Mouse (Mus musculus) MEL (cell line): ENCODE results near the gene Myh1. TPM values are rescaled to one million over a fixed set of nuclear protein-coding genes. Genes with fewer than 3 reads are reported as not detected.

ENCODE experiments used
- DNase-seq: peaks from one replicate; pipeline ENCODE4 v3.0.0; 2011; ENCODE audit warnings: low read depth, low spot score
- H3K27ac ChIP-seq: 2 replicates; pipeline ENCODE4 v1.5.1; 2012; ENCODE audit warnings: low read depth, mild to moderate bottlenecking, control low read depth, low read length, moderate library complexity; ENCODE audit not compliant: control insufficient read depth
- H3K27me3 ChIP-seq, 2 experiments: fragments of 150-350 bp in 1 of 2; sonication (generic) in 1 of 2; 2 replicates each; pipeline ENCODE4 v1.6.1; 2012; ENCODE audit warnings: low read length in 2 of 2, mild to moderate bottlenecking in 2 of 2, improper control_type of control experiment in 1 of 2, moderate library complexity in 1 of 2; ENCODE audit not compliant: insufficient read depth in 2 of 2, control insufficient read depth in 1 of 2
- H3K36me3 ChIP-seq, 2 experiments: 2 replicates each; pipeline ENCODE4 v1.6.1; 2012 to 2014; ENCODE audit warnings: low read length in 2 of 2, improper control_type of control experiment in 1 of 2, inconsistent platforms in 1 of 2, mild to moderate bottlenecking in 1 of 2; ENCODE audit not compliant: insufficient read depth in 2 of 2, control insufficient read depth in 1 of 2
- H3K4me1 ChIP-seq, 2 experiments: fragments of 150-350 bp in 1 of 2; sonication (generic) in 1 of 2; 2 replicates each; pipeline ENCODE4 v1.6.1; 2012; ENCODE audit warnings: low read length in 2 of 2, improper control_type of control experiment in 1 of 2, mild to moderate bottlenecking in 1 of 2; ENCODE audit not compliant: insufficient read depth in 2 of 2, control insufficient read depth in 1 of 2
- H3K4me3 ChIP-seq, 2 experiments: fragments of 150-350 bp in 1 of 2; sonication (generic) in 1 of 2; 2 replicates each; pipeline ENCODE4 v1.5.1; 2012; ENCODE audit warnings: low read depth in 2 of 2, low read length in 2 of 2, mild to moderate bottlenecking in 2 of 2, moderate library complexity in 2 of 2, control low read depth in 1 of 2, improper control_type of control experiment in 1 of 2; ENCODE audit not compliant: control insufficient read depth in 1 of 2, insufficient read depth in 1 of 2
- H3K79me2 ChIP-seq: 2 replicates; pipeline ENCODE4 v1.6.1; 2012; ENCODE audit warnings: mild to moderate bottlenecking, low read length, moderate library complexity; ENCODE audit not compliant: control insufficient read depth, poor library complexity, insufficient read depth
- H3K9ac ChIP-seq: 2 replicates; pipeline ENCODE4 v1.6.1; 2012; ENCODE audit warnings: low read depth, mild to moderate bottlenecking, control low read depth, low read length, moderate library complexity; ENCODE audit not compliant: control insufficient read depth, poor library complexity, severe bottlenecking
- H3K9me3 ChIP-seq: fragments of 150-350 bp; sonication (generic); replicated peaks from 2 replicates; pipeline ENCODE4 v1.6.1; 2012; ENCODE audit warnings: mild to moderate bottlenecking, low read length, improper control_type of control experiment, moderate library complexity; ENCODE audit not compliant: insufficient read depth
- CTCF ChIP-seq, 3 experiments: IDR thresholded peaks in 2 of 3; conservative IDR thresholded peaks in 1 of 3; 2 replicates each; pipeline ENCODE4 v1.5.1; 2011 to 2012; ENCODE audit warnings: low read length in 3 of 3, low read depth in 2 of 3, mild to moderate bottlenecking in 2 of 3, improper control_type of control experiment in 1 of 3, inconsistent platforms in 1 of 3, mixed read lengths in 1 of 3, moderate library complexity in 1 of 3; ENCODE audit not compliant: control insufficient read depth in 1 of 3, insufficient read depth in 1 of 3, poor library complexity in 1 of 3, severe bottlenecking in 1 of 3
- E2F4 ChIP-seq: IDR thresholded peaks from 2 replicates; pipeline ENCODE4 v1.6.1; 2011; ENCODE audit warnings: low read depth, low read length, improper control_type of control experiment, borderline replicate concordance
- EP300 ChIP-seq, 2 experiments: IDR thresholded peaks; 2 replicates each; pipeline ENCODE4 v1.6.1; 2011; ENCODE audit warnings: improper control_type of control experiment in 2 of 2, low read length in 2 of 2, low read depth in 1 of 2, mild to moderate bottlenecking in 1 of 2
- MEF2A ChIP-seq: IDR thresholded peaks from 2 replicates; pipeline ENCODE4 v1.6.1; 2014; ENCODE audit warnings: low read depth, mild to moderate bottlenecking, inconsistent platforms, low read length, improper control_type of control experiment; ENCODE audit not compliant: poor library complexity, insufficient replicate concordance, severe bottlenecking; ENCODE audit errors: extremely low read depth
- MYC ChIP-seq: IDR thresholded peaks from 2 replicates; pipeline ENCODE4 v1.6.1; 2011; ENCODE audit warnings: low read depth, mild to moderate bottlenecking, low read length, improper control_type of control experiment, moderate library complexity
- NELFE ChIP-seq: IDR thresholded peaks from 2 replicates; pipeline ENCODE4 v1.6.1; 2011; ENCODE audit warnings: low read depth, low read length, improper control_type of control experiment
- NRF1 ChIP-seq: IDR thresholded peaks from 2 replicates; pipeline ENCODE4 v1.6.1; 2014; ENCODE audit warnings: low read depth, mild to moderate bottlenecking, inconsistent platforms, low read length, improper control_type of control experiment, moderate library complexity; ENCODE audit not compliant: poor library complexity, insufficient read depth, severe bottlenecking
- SIN3A ChIP-seq: IDR thresholded peaks from 2 replicates; pipeline ENCODE4 v1.6.1; 2012; ENCODE audit warnings: low read length, improper control_type of control experiment, inconsistent platforms
- TCF12 ChIP-seq: IDR thresholded peaks from 2 replicates; pipeline ENCODE4 v1.6.1; 2014; ENCODE audit warnings: low read depth, mild to moderate bottlenecking, inconsistent platforms, low read length, improper control_type of control experiment, moderate library complexity
- UBTF ChIP-seq: IDR thresholded peaks from 2 replicates; pipeline ENCODE4 v1.6.1; 2012; ENCODE audit warnings: low read depth, mild to moderate bottlenecking, inconsistent platforms, low read length, improper control_type of control experiment, moderate library complexity, borderline replicate concordance; ENCODE audit not compliant: insufficient read depth
- USF1 ChIP-seq: IDR thresholded peaks from 2 replicates; pipeline ENCODE4 v1.6.1; 2014; ENCODE audit warnings: low read depth, mild to moderate bottlenecking, inconsistent platforms, low read length, improper control_type of control experiment, moderate library complexity
- USF2 ChIP-seq, 2 experiments: IDR thresholded peaks; 2 replicates each; pipeline ENCODE4 v1.6.1; 2011 to 2012; ENCODE audit warnings: improper control_type of control experiment in 2 of 2, low read length in 2 of 2, borderline replicate concordance in 1 of 2, inconsistent platforms in 1 of 2, low read depth in 1 of 2, mild to moderate bottlenecking in 1 of 2; ENCODE audit not compliant: insufficient read depth in 1 of 2
- ZC3H11A ChIP-seq: IDR thresholded peaks from 2 replicates; pipeline ENCODE4 v1.6.1; 2012; ENCODE audit warnings: low read depth, mild to moderate bottlenecking, inconsistent platforms, low read length, improper control_type of control experiment
- ZMIZ1 ChIP-seq: IDR thresholded peaks from 2 replicates; pipeline ENCODE4 v1.6.1; 2012; ENCODE audit warnings: low read depth, mild to moderate bottlenecking, inconsistent platforms, low read length, improper control_type of control experiment, moderate library complexity
- polyA plus RNA-seq, 2 experiments: library from polyadenylated mRNA; stranded (reverse) in 1 of 2; unstranded in 1 of 2; fragments of >175 nt in 1 of 2; fragments of >200 nt in 1 of 2; gene quantifications; 2 replicates each; pipeline versions ENCODE4 v1.2.1 to v1.2.4; 2012; ENCODE audit warnings: low replicate concordance in 2 of 2, low read depth in 1 of 2; ENCODE audit not compliant: insufficient read length in 2 of 2, insufficient read depth in 1 of 2, missing spikeins in 1 of 2
- total RNA-seq: library from RNA; depleted of rRNA; stranded (reverse); fragments of 300-350 nt; gene quantifications from 2 replicates; pipeline ENCODE4 v1.2.3, GENCODE M21; 2012

Gene Myh1
- total and polyA plus RNA-seq, 3 experiments: not detected

DNA sequence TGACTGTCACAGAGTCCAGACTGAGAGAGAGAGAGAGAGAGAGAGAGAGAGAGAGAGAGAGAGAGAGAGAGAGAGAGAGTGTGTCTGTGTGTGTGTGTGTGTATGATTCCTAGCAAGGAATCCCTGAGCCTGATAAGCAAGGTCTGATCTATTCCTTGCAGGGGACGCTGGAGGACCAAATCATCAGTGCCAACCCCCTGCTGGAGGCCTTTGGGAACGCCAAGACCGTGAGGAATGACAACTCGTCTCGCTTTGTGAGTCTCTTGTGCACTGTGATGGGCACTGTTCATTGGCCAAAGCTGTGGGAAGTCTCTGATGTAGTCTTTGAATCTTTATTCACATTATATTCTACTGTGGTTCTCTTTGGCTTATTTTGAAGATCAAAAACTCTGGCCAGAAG, 23.5 kb upstream of the Myh1 start:
- TF ChIP-seq SIN3A: no peak
- TF ChIP-seq UBTF: no peak
- TF ChIP-seq USF1: no peak
- no peak for TF ChIP-seq EP300 (IDR thresholded peaks at IDR 0.05; ENCODE audit: low read depth in 1 of 2, low read length in 2 of 2)
- TF ChIP-seq E2F4: no peak
- H3K9me3 ChIP-seq: no peaks in the 10 kb centered on the region
- H3K4me3 ChIP-seq: no peak overlapping the region
- H3K27ac ChIP-seq: no peak overlapping the region
- H3K27me3 ChIP-seq: no peaks in the 10 kb centered on the region; a peak in 1 of 4 replicates
- DNase-seq: no peak
- no peaks in the 10 kb centered on the region for H3K36me3 ChIP-seq
- H3K79me2 ChIP-seq: no peaks in the 10 kb centered on the region
- H3K9ac ChIP-seq: no peak overlapping the region
- H3K4me1 ChIP-seq: no peaks in the 10 kb centered on the region

DNA sequence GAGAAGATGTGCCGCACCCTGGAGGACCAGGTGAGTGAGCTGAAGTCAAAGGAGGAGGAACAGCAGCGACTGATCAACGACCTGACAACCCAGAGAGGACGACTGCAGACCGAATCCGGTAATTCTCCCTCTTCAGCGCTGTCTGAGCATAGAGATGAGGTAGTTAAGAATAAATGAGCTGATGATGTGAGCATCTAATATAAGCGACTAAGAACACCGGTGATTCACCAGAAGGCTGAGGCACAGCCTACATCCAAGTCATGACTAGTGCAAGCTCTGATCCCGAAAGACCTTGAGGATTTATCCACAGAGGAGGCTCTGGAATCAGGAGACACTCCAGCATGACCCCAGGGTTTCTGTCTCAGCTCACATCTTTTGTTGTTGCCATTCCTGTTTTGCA, 9.5 kb upstream of the Myh1 start:
- DNase-seq: no peak
- H3K9me3 ChIP-seq: no peaks in the 10 kb centered on the region
- no peaks in the 10 kb centered on the region for H3K79me2 ChIP-seq
- no peak overlapping the region for H3K4me3 ChIP-seq
- TF ChIP-seq CTCF (IDR thresholded peaks at IDR 0.05 in 2 of 3, conservative IDR thresholded peaks at IDR 0.05 in 1 of 3; ENCODE audit: control insufficient read depth in 1 of 3, insufficient read depth in 1 of 3, low read depth in 2 of 3, low read length in 3 of 3, poor library complexity in 1 of 3, severe bottlenecking in 1 of 3) (no peak), ZMIZ1 (no peak), NRF1 (no peak), USF2 (IDR thresholded peaks at IDR 0.05; ENCODE audit: borderline replicate concordance in 1 of 2, insufficient read depth in 1 of 2, low read depth in 1 of 2, low read length in 2 of 2) (no peak), E2F4 (no peak), TCF12 (no peak), NELFE (no peak)
- no peaks in the 10 kb centered on the region for H3K36me3 ChIP-seq
- H3K27me3 ChIP-seq: no peaks in the 10 kb centered on the region; a peak in 1 of 4 replicates
- H3K27ac ChIP-seq: no peak overlapping the region
- no peak overlapping the region for H3K9ac ChIP-seq
- H3K4me1 ChIP-seq: no peaks in the 10 kb centered on the region

DNA sequence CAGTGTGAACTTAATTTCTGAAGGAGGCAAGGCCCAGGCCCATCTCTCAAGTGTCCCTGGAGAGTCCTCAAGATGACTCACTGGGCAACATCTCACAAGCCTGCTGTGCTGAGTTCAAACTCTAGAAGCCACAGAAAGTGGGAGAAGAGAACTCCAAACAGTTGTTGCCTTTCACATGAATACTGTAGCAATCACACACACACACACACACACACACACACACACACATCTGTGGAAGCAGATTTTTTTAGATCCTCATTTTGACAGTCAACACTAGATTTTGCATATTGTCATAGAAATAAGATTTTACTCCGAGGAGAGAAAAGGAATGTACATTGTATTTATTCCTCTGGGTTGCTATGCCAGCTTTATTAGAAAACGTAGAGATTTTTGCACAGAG, 9.0 kb upstream of the Myh1 start:
- Histone ChIP-seq H3K4me1 (no peaks in the 10 kb centered on the region), H3K27ac (no peak overlapping the region), H3K79me2 (no peaks in the 10 kb centered on the region), H3K9me3 (no peaks in the 10 kb centered on the region), H3K4me3 (no peak overlapping the region)
- no peak for DNase-seq
- no peak for TF ChIP-seq ZC3H11A
- TF ChIP-seq MEF2A: no peak
- no peak for TF ChIP-seq MYC
- no peak for TF ChIP-seq NRF1
- no peak for TF ChIP-seq UBTF
- TF ChIP-seq, all 39 proteins: peak for 0
- no peaks in the 10 kb centered on the region for H3K36me3 ChIP-seq
- H3K27me3 ChIP-seq: no peaks in the 10 kb centered on the region; a peak in 1 of 4 replicates
- no peak overlapping the region for H3K9ac ChIP-seq
